Mouse (Mus musculus): ENCODE data around the gene Setd3.

DNA sequence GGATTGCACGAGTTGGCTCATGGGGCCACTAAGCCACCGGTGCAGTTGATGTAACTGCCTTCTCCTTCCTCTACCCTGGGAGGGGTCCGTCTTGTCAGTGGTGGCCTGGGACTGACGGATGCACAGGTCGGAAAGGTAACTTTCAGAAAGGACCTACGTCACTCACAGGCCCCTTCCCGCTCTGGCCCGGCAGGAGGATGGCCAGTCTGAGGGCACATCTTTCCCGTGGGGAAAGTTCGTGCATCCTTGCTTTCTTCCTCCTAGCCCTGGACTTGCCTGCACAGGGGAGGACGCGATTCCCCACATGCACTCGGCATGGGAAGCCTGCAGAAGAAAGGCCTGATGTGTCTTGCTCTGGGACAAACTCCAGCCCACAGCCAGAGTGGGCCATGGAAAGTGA, 47.1 kb upstream of the Setd3 start:
- no peak for TF ChIP-seq MAX (IDR thresholded peaks at IDR 0.05; ENCODE audit: low read length)
- TF ChIP-seq POLR2A (IDR thresholded peaks at IDR 0.05; ENCODE audit: control insufficient read depth in 1 of 2, insufficient read depth in 1 of 2, low read depth in 1 of 2, low read length in 2 of 2, poor library complexity in 1 of 2): no peak
- no peak for TF ChIP-seq GABPA (IDR thresholded peaks at IDR 0.05; ENCODE audit: low read depth, low read length)
- no peak for TF ChIP-seq EP300 (IDR thresholded peaks at IDR 0.05; ENCODE audit: low read depth in 1 of 2, low read length in 2 of 2)
- TF ChIP-seq SMC3 (IDR thresholded peaks at IDR 0.05; ENCODE audit: low read depth, low read length): no peak
- TF ChIP-seq POLR2AphosphoS2 (IDR thresholded peaks at IDR 0.05; ENCODE audit: low read length): no peak
- no peak for TF ChIP-seq CTCF (IDR thresholded peaks at IDR 0.05 in 2 of 3, conservative IDR thresholded peaks at IDR 0.05 in 1 of 3; ENCODE audit: control insufficient read depth in 1 of 3, insufficient read depth in 1 of 3, low read depth in 2 of 3, low read length in 3 of 3, poor library complexity in 1 of 3, severe bottlenecking in 1 of 3)
- TF ChIP-seq ZC3H11A (IDR thresholded peaks at IDR 0.05; ENCODE audit: low read depth, low read length): no peak

Measured in MEL (cell line).